Mouse (Mus musculus) lung, adult 2 months (tissue): ENCODE measurements around the gene Ttll8.

Source experiments
- CTCF ChIP-seq: fragments of 200-500 bp; IDR thresholded peaks from 2 replicates; pipeline ENCODE4 v1.5.1; 2011; ENCODE audit warnings: mild to moderate bottlenecking, low read length, control low read depth; ENCODE audit not compliant: insufficient read depth
- POLR2A ChIP-seq: fragments of 200-500 bp; IDR thresholded peaks from 2 replicates; pipeline ENCODE4 v1.6.1; 2011; ENCODE audit warnings: low read depth, mild to moderate bottlenecking, control low read depth, low read length, borderline replicate concordance; ENCODE audit errors: extremely low read depth

DNA sequence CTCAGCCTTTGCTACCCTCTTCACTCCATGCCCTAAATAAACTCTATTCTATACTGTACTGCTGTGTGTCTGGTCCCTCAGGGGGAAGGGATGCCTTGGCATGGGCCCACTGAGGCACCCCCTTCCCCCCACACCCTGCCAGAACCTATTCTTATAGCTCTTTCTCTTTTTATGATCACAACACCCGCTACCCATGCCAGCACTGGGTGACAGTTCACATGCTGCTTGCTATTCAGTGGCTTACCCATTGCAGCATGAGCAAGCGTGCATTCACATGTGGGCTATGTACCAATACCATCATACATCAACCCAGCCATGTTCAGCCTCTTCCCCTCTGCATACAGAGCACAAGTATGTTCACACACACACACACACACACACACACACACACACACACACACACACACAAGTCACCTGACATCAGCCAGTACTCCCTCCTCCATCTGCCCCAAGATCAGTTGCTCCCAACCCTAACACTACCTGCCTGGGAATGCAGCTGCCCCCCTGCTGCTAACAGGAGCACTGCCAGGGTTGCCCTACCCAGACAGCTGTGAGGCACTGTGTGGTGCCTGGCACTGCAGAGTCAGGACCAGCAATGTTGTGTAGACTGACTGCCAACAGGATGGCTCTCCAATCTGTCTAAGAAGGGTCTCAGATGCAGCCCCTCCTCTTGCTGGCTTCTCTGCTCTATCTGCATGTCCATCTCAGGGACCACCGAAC, 112.5 kb downstream of the Ttll8 start:
- TF ChIP-seq POLR2A (no peak), CTCF (no peak)
